Mouse (Mus musculus): Measurements from ENCODE around the gene Abhd15.

Abhd15 gene

GRCm38 (mm10) chr11:77493512-77494343 is 21.2 kb upstream of the Abhd15 start, which contains the start of gene Git1:
Gene Git1, plus strand, starts transcription at chr11:77493562.
- peak; percentile 25 for DNase-seq (ENCODE audit: low spot score)

DNA sequence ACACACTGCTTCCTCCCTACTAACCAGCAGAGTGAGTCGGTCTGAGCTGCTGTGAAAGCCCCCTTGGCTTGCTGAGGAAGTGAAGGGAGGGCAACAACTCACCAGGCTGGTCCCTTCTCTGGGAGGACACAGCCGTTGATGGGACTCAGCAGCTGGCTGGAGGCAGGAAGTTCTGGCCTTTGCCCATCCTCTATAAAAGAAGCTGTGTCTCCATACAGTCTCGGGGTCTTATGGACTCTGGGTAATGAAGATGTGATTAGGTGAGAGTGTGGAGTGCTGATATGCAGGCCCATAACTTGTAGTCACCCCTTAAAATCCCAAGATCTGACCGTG is 20.6 kb upstream of the Abhd15 start:
- no peak for DNase-seq (ENCODE audit: low spot score)

DNA sequence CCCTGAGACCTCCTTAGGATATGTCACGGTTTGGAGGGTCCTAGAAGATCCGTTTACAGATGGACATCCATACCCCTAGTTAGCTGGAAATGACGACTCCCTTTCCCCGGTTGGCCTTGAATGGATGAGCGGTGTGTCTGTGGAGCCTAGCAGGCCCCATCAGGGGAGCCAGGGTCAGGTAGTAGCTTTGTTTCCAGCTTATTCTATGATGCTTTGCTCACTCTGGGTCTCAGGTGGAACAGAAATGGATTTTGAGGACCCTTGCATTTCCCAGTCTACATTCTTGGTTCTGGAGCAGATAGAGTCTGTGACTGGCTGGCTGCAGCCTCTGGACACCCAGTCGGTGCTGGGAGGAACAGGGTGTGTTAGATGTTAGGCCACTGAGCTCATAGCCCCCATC is 20.1 kb upstream of the Abhd15 start:
- no peak for DNase-seq (ENCODE audit: low spot score)

DNA sequence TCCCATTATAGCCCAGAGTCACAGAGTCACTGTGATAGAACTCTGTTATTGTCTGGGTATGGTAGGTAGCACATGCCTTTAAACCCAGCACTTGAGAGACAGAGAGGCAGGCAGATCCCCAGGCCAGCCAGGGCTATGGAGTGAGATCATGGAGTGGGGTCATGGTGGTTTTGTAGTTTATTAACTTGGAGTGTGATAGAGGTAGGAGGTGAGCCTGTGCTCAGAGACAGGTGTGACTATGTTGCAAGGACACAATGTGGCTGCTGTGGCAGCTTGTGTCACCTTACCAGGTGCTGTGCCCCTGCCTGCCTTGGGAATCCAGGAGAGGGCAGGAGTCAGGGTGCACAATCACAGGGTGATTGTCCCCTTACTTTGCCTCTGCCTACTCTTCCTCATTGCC is 19.4 kb upstream of the Abhd15 start:
- no peak for DNase-seq (ENCODE audit: low spot score)

DNA sequence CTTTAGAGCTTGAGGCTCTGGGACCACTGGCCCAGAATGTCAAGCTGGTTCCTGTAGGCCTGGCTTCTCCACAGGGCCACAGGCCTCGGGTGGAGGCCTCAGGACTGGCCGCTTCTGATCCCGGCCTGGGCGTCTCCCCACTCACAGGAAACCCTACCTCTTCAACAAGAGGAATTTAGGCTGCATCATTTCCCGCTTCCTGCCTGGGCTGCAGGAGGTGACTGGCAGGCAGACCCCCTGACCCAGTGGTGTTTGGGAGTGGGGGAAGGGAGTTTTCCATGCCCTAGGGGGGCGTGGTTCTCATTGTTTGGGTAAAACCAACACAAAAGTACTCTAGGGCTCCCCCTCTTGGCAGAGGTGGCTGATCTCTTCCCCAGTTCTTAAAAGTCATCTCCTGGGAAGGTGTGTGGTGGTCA is 17.6 kb upstream of the Abhd15 start:
- DNase-seq (ENCODE audit: low spot score): peak; percentile 31

DNA sequence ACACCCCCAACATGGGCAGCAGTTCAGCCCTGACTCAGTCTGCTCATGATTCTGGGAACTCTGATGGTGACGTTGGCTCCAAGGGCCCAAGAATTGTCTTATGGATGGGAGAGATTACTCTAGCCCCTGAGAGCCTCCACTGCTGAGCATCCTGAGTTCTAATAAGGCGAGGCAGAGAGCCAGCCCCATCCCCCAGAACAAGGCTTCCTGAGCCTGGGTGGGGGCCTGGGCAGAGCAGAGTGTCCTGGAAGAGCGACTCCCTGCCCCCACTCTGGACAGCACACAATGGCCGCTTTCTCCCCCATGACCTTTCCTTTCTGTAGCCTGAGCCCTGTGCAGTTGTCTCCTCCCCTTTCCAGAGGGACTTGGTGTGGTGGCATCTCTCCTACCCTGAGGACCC is 17.1 kb upstream of the Abhd15 start:
- DNase-seq (ENCODE audit: low spot score): no peak

GRCm38 (mm10) chr11:77498261-77499139 is 16.4 kb upstream of the Abhd15 start:
- peak; percentile 16 for DNase-seq (ENCODE audit: low spot score)

DNA sequence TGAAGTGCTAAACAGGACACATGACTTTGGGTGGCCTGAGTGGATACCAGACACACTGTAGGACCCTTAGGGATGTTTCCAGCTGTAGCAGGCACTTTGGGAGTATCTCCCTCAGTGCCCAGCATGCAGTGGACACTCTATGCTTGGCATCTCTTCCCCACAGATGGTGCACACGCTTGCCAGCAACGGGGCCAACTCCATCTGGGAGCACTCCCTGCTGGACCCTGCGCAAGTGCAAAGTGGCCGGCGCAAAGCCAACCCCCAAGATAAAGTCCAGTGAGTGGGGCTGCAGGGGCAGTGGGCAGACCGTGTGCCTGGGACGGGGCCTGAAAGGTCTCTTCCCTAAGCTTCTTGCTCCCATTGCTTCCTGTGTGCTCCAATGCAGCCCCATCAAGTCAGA is 15.6 kb upstream of the Abhd15 start:
- no peak for DNase-seq (ENCODE audit: low spot score)

- no peak for DNase-seq (ENCODE audit: low spot score)
Observed at GRCm38 (mm10) chr11:77500361-77501325, 14.3 kb upstream of the Abhd15 start.

DNA sequence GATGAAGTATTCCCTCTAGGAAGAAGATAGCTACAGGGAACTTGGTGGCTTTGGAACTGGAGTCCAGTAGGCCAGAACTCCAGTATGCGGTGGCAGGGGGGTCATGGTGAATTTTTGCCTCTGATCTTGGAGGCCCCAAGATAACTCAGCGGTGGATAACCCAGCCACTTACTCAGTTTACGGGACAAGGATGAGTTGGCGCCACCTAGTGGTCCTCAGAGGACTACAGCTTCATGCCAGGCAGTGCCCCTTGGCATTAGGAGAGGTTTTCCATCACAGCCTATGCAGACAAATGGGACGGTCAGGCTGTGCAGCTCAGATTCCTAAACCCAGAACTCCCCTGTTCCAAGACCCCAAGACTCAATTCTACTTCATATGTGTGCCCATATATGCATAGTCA is 13.5 kb upstream of the Abhd15 start:
- DNase-seq (ENCODE audit: low spot score): peak; percentile 31

- no peak for DNase-seq (ENCODE audit: low spot score)
Observed at GRCm38 (mm10) chr11:77501971-77502370, 12.9 kb upstream of the Abhd15 start.

DNA sequence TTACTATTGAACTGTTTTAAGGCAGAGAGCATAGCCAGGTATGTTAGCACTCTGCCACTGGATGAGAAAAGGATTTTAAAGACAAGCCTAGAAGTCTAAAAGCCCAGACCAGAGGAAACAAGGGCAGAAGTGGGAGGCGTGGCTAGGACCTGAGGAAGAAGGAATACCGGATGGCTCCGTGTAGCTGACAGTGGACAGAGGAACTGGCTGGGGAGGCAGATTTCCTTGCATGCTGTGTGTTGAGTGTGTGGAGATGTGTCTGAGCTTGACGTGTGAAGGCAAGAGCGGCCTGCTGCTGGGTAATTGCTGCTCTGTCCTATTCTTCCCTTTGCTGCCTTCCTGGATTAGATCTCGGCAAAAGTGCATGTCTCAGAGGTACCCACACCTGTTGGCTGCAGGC is 12.4 kb upstream of the Abhd15 start:
- no peak for DNase-seq (ENCODE audit: low spot score)

GRCm38 (mm10) chr11:77503511-77503910 is 11.4 kb upstream of the Abhd15 start:
- DNase-seq (ENCODE audit: low spot score): no peak

DNA sequence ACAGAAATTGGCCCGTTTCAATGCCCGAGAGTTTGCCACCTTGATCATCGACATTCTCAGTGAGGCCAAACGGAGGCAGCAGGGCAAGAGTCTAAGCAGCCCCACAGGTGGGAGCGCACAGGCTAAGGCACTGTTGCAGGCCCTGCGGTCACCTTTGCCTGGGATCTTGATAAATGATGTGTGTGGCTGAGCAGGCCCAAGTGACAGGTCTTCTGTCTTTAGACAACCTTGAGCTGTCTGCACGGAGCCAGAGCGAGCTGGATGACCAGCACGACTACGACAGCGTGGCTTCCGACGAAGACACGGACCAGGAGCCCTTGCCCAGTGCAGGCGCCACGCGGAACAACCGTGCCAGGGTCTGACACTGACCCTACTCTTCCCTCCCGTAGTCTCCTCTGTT is 10.5 kb upstream of the Abhd15 start:
- no peak for DNase-seq (ENCODE audit: low spot score)

- no peak for DNase-seq (ENCODE audit: low spot score)
Observed at GRCm38 (mm10) chr11:77505291-77505980, 9.5 kb upstream of the Abhd15 start.

DNA sequence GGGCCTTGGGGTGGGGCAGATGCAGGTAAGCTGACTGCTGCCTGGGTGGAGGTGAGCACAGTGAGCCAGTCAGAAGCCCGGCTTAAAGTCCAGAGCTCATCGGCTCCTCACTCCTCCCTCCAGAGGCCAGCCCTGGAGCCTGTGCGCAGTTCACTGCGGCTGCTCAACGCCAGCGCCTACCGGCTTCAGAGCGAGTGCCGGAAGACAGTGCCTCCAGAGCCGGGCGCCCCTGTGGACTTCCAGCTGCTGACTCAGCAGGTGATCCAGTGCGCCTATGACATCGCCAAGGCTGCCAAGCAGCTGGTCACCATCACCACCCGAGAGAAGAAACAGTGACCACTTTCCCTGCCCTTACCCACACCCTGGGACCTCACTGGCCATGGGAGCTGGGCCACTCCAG is 8.6 kb upstream of the Abhd15 start:
- no peak for DNase-seq (ENCODE audit: low spot score)

- no peak for DNase-seq (ENCODE audit: low spot score)
Observed at GRCm38 (mm10) chr11:77506941-77507340, 8.0 kb upstream of the Abhd15 start.

- DNase-seq (ENCODE audit: low spot score): no peak
Observed at GRCm38 (mm10) chr11:77507426-77507825, 7.5 kb upstream of the Abhd15 start.

- DNase-seq (ENCODE audit: low spot score): peak; percentile 76
Observed at GRCm38 (mm10) chr11:77508068-77509021, 6.6 kb upstream of the Abhd15 start.

DNA sequence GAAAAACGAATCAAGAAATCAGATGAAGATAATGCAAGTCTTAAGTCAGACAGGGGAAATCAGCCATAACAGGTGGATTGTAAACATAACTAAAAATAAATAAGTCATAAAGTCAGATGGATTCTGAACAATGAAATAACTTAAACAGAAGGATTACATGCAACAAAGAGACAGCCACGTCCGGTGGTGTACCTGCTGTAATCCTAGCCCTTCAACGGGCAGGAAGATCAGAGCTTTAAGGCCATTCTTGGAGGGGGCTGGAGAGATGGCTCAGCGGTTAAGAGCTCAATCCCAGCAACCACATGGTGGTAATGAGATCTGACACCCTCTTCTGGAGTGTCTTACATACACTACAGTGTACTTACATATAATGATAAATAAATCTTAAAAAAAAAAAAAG is 3.6 kb upstream of the Abhd15 start:
- DNase-seq (ENCODE audit: low spot score): no peak
